Mouse (Mus musculus) myocyte (in vitro differentiated cells): Measurements from ENCODE around the gene Gm20388.

Experiments used
- E2F4 ChIP-seq: IDR thresholded peaks from one replicate; pipeline ENCODE4 v1.6.1; 2011; ENCODE audit warnings: mild to moderate bottlenecking, control low read depth, moderate library complexity; ENCODE audit not compliant: insufficient read depth
- MAX ChIP-seq: IDR thresholded peaks from one replicate; pipeline ENCODE4 v1.6.1; 2011; ENCODE audit warnings: low read depth, mild to moderate bottlenecking, control low read depth
- POLR2A ChIP-seq: IDR thresholded peaks from one replicate; pipeline ENCODE4 v1.6.1; 2011; ENCODE audit warnings: low read depth, mild to moderate bottlenecking, control low read depth, moderate library complexity; ENCODE audit not compliant: insufficient read length
- REST ChIP-seq: IDR thresholded peaks from one replicate; pipeline ENCODE4 v1.6.1; 2011; ENCODE audit warnings: mild to moderate bottlenecking, control low read depth, moderate library complexity; ENCODE audit not compliant: insufficient read depth, insufficient read length
- TCF12 ChIP-seq: IDR thresholded peaks from one replicate; pipeline ENCODE4 v1.6.1; 2011; ENCODE audit warnings: mild to moderate bottlenecking, control low read depth; ENCODE audit not compliant: poor library complexity, insufficient read depth, severe bottlenecking
- USF1 ChIP-seq: IDR thresholded peaks from one replicate; pipeline ENCODE4 v1.6.1; 2011; ENCODE audit warnings: low read depth, mild to moderate bottlenecking, control low read depth, moderate library complexity

DNA sequence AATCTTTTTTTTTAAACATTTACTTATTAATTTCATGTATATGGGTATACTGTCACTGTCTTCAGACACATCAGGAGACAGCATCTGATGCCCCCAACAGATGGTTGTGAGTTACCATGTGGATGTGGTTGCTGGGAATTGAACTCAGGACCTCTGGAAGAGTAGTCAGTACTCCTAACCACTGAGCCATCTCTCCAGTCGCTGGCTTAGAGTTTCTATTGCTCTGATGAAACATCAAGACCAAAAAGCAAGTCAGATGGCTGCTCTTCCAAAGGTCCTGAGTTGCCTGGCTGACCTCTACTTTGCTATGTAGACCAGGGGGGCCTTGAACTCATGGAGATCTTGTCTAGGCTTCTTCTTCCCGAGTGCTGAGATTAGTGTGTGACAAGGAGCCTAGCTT, 3715.1 kb downstream of the Gm20388 start:
- TF ChIP-seq POLR2A (no peak), E2F4 (no peak), REST (no peak), USF1 (no peak), MAX (no peak), TCF12 (no peak)
